Mouse (Mus musculus): ENCODE data around the gene Malsu1.
A peak's percentile ranks its signal among the peaks of the same experiment; 100 is the strongest.

Malsu1 gene

DNA sequence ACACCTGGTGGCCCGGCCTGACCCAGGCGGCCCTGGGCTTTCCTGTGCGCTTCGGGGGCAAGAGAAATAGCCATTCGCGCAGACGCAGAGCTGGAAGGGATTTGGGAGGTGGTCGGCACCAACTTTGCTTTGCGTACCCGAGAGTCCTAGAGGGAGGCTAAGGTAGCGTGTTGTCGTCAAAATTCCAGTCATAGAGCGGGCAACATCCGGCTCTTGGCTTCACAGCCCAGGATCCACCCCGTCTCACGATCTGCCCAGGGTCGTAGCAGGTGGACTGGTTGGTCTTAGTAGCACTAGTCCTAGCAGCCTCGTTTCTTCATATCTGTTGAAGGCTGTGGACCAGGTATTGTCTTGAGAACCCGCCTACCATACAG, 509 bp downstream of the Malsu1 start:
- ATAC-seq (ENCODE audit: low TSS enrichment): peak; percentile 29; the same call in 1 of the 2 replicates

DNA sequence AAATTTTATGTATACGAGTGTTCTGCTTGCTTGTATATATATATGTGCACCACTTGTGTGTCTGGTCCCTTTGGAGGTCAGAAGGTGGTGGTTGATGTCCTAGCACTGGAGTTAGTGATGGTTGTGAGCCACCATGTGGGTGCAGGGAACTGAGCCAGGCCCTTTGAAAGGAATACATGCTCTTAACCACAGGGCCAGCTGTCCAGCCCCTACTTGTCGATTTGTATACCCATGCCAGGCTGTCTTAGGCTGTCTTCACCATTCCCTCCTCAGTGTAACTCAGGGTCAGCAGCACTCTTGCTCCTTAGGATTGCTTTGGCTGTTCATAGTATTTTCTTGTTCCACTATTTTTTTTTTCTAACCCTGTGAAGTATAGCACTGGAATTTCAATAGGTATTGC, 4.3 kb downstream of the Malsu1 start:
- no peak for ATAC-seq (ENCODE audit: low TSS enrichment)

DNA sequence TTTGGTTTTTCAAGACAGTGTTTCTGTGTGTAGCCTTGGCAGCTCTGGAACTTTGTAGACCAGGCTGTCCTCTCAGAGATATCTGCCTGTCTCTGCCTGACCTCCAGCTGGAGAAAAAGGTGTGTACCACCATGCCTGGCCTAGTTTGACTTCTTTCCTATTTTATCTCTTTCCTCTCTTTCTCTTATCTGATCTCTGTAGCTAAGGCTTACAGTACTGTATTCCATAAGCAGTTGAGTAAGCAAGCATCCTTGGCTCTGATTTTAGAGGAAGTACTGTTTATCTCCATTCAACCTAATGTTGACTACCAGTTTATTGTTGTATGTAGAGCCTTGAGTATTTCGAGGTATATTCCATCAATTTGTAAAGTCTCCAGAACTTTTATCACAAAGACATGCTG, 5.7 kb downstream of the Malsu1 start:
- ATAC-seq (ENCODE audit: low TSS enrichment): no peak

DNA sequence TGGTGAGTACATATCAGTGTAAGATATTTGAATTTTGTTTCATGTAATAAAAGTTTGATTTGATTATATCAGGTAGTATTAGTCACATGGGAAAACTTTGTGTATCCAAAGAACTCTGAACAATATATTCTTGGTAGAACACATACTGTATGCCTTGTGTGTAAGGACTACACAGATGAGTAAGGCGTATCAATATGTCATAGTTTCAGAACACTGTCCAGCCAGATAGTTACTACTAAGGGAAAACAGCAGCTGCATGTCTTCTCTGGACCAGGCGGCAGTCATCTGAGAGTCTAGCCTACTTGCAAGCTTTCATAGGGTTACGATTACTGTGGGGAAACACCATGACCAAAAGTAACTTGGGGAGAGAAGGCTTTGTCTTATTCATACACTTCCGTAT, 9.4 kb downstream of the Malsu1 start:
- no peak for ATAC-seq (ENCODE audit: low TSS enrichment)

DNA sequence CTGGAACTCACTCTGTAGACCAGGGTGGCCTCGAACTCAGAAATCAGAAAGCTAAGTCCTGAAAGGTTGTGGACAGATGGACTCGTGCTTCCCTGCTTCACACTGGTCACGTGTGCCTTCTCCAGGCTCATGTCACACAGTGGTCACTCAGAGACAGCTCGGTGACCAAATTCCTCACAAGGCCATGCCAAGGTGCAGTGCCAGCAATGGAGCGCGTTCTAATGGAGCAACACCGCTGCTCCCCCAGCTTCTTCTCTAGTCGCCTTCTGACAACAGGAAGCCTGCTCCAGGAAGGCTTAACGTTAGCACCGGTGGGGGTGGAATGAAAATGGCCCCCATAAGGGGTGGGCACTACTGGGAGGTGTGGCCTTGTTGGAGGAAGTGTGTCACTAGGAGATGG, 21.4 kb downstream of the Malsu1 start:
- ATAC-seq (ENCODE audit: low TSS enrichment): no peak

DNA sequence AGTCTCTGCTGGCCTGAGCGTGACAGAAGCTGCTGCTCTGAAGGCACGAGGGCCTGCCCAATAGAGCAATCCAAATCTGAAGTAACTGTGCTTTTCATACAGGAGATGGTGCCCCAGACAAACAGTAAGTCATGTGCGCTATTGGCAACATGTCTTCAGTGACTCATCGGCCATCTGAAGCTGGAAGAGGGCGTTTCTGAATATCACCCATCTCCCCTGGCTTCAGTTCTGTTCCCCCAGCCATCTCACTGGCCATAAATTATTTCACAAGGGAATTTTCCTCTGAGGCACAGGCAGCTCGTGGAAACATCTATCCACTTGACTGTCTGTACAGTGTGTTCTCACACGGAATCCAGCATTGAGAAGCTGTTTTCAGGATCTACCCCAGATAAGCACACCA, 22.8 kb downstream of the Malsu1 start:
- peak; percentile 58 for ATAC-seq (ENCODE audit: low TSS enrichment)

DNA sequence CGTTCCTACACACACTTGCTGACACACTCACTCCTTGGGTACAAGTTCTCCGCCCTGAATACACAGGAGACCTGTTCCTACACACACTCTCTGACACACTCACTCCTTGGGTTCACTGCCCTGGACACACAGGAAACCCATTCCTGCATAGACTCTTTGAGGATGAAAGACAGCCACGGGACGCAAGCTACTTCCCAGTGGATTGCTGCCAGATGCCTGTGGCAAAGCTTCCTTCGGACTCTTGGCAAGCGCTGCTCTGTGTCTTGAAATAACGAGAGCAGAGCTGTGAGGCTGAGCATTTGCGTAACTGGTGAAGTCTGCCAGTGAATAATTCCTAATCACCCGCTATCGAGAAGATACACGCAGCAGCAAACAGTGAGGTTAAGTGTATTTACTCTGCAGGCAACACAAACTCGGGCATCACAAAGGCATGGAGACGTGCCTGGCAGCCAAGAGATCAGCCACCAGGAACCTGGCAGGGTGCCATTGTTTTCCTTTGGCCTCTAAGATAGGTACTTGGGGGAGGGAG, 23.4 kb downstream of the Malsu1 start:
- ATAC-seq (ENCODE audit: low TSS enrichment): peak; percentile 70

DNA sequence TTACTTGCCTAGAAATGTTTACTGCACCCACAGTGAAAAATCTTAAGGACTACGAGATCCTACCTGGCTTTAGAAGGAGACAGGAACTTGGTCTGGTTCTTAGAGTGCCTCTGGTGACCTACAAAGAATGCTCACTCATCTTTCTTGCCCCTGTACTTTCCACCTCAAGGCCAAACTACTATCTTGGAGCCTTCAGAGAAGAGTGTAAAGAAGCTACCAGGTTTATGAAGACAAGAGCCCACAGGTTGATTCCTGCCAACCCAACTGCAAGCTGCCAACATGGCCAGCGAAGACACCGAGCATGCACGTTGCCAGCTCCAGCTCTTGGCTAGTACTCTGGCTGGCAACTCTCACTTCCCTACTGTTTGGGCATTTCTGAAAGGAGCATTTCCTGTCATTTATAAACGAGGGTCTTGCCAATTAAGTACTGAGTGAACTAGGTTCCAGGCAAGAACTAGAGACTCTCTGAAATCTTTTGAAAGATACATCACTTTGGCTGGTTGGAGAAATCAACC, 24.1 kb downstream of the Malsu1 start:
- ATAC-seq (ENCODE audit: low TSS enrichment): no peak

DNA sequence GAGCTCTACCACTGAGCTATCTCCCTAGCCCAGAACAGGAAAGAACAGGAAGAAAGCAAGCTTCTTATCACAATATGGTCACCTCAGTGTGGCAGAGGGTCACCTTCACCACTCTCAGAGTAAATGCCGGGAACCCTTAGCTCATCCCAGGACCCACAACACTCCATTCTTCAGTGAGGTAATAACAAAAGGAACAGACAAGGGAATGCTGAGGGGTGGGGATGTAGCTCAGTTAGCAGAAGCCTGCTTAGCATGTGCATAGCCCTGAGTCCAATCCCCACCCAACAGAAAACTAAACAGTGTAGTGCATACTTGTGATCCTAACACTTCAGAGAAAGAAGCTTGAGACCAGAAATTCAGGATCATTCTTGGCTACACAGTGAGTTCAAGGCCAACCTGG, 25.5 kb downstream of the Malsu1 start:
- ATAC-seq (ENCODE audit: low TSS enrichment): no peak

DNA sequence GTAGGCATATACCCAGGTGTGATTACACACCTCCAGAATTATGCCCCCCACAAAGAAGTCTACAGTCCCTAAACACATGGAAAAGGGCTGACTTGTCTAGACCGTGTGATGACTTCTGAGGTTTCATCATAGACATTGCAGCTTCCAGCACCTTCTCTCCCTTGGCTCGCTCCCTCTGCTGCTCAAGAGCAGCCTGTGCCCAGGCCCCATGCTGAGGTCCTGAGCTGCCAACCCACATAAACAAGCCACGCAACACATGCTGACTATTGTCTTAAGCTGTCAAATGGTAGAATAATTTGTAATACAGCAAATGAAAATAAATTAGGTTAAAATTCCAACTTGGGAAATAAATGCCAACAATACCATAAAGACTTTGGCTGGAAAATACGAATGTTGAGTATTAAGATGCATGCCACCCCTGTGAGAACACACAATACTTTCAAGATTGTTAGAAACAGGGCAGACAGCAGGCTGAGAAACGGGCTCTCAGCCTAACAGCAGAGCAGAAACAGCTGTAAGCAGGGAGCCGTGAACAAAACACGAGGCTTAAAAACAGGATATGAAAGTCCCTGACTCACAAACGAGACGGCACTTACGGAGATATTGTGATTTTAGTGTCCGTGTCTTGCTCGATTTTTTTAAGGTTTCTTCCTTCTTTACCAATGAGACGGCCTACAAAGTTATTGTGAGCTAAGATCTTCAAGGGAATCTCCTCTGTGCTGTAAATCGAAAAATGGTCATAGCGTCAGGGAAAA, 33.3 kb downstream of the Malsu1 start:
- no peak for ATAC-seq (ENCODE audit: low TSS enrichment)

DNA sequence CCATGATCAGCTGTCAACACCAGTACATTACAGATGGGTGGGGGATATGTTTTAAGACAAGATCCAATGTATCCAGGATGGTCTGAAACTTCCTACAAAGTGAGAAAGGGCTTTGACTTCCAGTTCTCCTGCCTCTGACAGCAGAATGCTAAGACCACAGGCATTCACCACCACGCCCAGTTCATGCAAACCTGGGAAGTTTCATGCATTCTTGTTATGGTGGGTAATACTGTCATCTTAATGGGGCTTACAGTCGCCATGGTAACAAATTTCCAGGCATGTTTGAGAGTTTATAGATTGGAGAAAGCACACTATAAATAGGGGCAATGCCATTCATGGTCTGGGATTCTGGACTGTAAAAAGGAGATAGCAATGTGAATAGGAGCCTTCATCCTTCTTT, 35.6 kb downstream of the Malsu1 start:
- ATAC-seq (ENCODE audit: low TSS enrichment): no peak

DNA sequence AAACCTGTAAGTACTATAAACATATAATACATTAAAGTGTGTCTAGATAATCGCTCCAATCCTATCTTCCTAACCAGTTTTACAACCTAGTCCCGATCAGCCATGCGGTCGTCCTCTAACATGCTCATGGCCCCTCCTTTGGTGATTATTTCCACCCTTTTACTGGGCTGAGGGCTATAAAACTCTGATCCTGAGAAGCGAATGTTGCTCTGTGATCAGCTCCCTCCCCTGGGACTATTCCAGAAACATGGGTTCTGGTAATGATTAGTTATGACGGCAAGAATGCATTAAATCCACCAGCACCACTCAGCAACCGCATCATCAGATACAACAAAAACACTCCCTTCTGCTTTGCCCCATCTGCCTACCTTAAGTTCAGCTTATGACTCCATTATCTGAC, 40.3 kb downstream of the Malsu1 start:
- ATAC-seq (ENCODE audit: low TSS enrichment): no peak

DNA sequence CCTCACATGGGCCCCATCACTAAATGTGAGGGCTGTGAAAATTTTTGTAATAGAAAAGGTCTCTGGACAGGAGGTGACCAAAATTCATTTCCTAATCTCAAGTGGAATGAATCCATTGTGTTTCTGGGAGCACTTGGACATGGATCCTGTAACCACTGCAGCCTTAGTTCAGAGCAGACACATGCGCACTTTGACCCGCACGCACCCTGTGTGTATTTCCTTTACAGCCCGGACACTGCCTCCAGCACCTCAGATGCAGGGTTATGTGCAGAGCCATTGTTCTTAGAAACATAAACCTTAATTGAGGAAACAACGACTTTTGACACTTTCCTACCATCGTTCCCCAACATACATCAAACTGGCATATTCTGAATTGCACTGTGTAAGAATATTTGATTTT, 40.9 kb downstream of the Malsu1 start:
- ATAC-seq (ENCODE audit: low TSS enrichment): no peak

DNA sequence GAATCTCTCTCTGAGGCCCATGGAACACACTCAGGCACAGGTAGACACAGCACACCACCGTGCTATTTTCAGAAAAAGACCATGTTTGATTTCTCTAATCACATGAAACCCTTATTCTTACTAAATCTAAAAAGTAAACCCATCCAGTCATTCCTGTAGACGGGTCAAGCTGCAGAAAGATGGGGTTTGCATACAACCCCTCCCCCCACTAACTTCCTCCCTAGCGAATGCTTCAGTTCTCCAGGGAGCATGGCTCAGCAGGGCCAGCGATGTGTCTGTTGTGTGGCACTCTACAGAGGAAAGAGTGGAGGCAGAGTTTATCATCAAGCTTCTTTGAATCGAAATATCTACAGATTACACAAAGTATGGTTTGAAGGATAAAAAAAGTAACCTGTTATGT, 42.0 kb downstream of the Malsu1 start:
- ATAC-seq (ENCODE audit: low TSS enrichment): no peak

DNA sequence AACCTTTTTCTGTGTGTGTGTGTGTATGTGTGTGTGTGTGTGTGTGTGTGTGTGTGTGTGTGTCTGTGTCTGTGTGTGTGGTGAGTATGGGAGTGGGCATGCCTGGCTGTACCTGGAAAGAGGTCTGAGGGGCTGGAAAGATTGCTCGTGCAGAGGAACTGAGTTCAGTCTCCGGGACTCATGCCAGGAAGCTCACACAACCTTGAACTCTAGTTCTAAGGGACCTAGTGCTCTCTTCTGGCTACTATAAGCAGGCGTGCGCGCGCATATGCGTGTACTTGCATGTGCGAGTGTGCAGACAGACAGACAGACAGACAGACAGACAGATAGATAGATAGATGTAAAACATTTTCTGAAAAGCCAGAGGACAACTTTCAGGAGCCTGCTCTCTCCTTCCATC, 42.6 kb downstream of the Malsu1 start:
- no peak for ATAC-seq (ENCODE audit: low TSS enrichment)

DNA sequence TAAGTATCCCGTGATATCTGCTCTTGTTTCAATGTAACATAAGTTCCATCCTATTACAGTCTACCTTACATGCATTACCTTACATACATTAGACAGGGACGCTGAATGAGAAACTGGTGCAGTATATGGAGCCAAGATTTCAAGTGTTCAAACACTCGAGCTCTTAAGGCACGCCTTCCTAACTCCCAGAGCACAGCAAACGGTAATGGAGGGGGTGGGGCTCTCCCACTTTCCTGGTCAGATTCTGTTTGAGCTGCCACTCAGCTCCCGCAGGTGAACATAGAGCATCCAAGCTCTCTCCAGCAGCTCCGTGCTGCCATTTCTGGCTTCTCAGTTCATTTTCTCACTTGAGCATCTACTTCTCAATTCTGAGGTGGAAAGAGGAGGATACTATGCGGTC, 44.9 kb downstream of the Malsu1 start:
- no peak for ATAC-seq (ENCODE audit: low TSS enrichment)

DNA sequence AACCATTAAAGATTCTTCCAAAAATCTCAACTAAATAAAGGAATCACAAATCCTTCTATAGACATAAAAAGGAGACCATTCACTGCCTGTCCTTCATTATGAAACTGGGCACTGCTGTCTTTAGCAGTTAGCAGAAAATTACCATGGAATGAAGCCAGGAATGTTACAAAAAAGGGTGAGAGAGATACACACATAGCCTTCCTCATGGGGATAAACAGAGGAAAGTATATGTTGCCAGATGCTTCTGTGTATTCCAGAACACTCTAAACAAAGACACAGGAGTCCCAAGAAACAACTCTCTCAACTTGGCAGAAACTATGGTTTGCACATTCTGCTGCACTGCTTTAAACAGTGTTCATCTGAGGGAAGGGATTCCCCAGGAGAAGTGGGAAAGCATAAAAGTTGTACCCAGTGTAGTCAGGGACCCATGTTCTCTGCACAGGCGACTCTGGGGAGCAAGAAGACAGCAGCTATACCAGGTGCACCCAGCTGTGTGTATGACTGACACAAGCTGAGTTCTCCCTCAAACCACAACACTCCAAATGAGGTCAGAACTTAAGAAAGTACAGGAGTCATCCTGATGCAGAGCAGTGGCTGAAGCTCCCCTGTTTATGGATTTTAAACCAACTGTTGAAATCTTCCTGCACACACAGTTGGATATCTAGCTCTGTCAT, 46.0 kb downstream of the Malsu1 start:
- 0 out of 2 replicates have a peak, but pooled peaks have one; percentile 16 for ATAC-seq (ENCODE audit: low TSS enrichment)

DNA sequence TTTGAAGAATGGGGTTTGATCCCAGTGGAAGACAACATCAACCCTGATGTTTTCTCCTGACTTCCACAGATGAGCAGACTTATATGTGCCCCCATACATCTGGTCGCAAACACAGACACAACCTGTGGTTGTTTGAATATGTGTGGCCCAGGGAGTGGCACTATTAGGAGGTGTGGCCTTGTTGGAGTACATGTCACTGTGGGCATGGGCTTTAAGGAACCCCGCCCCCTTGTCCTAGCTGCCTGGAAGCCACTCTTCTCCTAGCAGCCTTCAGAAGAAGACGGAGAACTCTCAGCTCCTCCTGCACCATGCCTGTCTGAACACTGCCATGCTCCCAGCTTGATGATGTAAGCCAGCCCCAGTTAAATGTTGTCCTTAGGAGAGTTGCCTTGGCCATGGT, 46.8 kb downstream of the Malsu1 start:
- no peak for ATAC-seq (ENCODE audit: low TSS enrichment)

DNA sequence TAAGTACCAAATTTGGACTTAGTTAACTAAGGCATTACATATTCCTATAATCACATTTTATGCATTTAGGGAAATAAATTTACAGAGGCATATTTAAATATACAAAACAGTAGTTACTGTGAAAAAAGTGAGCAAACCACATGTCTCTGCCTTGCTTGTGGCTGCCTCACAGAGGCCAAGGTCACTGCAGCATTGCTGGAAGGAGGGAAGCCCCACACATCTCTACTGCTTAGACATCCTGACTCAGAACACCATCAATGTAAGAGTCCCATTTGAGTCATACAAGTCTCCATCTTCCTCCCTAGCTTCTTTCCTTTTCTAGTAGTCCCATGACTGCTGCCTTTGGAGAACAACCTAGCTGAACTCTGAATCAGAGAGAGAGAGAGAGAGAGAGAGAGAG, 56.7 kb downstream of the Malsu1 start:
- ATAC-seq (ENCODE audit: low TSS enrichment): no peak

DNA sequence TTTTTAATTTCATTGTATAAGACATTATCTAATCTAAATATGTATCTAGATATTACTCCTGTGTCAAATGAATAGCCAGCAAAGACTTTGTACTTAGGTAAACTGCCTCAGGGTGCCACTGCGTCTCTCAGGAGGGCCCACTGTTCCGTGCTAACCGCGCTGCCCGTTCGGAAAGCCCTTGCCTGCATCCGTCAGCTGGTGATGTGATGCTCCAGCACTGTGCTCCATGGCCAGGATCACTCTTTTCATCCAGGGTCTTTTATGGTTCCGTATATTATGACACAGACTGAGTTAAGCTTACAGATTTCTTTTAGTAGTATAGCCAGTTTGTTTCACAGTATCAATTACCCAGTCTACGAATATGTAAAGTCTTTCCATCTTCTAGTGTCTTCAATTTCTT, 58.3 kb downstream of the Malsu1 start:
- ATAC-seq (ENCODE audit: low TSS enrichment): no peak

DNA sequence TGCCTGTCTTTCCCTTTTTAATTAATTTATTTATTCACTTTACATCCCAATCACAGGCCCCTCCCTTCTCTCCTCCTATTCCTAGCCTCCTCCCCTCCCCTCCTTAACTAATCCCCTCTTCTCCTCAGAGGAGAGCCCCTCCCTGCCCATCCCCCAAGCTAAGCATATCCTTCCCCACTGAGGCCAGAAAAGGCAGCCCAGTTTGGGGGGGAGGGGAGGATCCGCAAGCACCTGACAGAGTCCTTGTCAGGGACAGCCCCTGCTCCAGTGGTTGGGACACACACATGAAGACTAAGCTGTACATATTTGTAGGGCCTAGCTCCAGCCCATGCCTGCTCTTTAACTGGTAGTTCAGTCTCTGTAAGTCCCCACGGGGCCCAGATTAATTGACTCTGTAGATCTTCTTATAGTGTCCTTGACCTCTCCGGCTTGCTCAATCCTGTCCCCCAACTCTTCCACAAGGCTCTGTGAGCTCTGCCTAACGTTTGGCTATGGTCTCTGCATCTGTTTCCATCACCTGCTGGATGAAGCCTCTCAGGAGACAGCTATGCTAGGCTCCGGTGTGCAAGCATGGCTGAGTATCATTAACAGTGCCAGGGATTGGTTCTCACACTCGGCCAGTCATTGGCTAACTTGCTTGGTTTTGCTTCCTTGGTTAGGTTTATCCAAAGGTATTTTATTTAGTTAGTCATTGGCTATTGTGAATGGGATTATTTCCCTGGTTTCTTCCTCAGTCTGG, 58.9 kb downstream of the Malsu1 start:
- no peak for ATAC-seq (ENCODE audit: low TSS enrichment)

All from frontal cortex, adult (tissue).